Mouse (Mus musculus) regulatory T cell (primary cell): ENCODE data around the gene Hist1h2bf.

ENCODE experiments used
- in situ Hi-C: fragments of 300-600 bp; cut with MboI, MseI; formaldehyde crosslinking; loops from one replicate; pipeline ENCODE4 v1.15.1; 2025; ENCODE audit warnings: high pct_unique_total_duplicates

Hist1h2bf gene

DNA sequence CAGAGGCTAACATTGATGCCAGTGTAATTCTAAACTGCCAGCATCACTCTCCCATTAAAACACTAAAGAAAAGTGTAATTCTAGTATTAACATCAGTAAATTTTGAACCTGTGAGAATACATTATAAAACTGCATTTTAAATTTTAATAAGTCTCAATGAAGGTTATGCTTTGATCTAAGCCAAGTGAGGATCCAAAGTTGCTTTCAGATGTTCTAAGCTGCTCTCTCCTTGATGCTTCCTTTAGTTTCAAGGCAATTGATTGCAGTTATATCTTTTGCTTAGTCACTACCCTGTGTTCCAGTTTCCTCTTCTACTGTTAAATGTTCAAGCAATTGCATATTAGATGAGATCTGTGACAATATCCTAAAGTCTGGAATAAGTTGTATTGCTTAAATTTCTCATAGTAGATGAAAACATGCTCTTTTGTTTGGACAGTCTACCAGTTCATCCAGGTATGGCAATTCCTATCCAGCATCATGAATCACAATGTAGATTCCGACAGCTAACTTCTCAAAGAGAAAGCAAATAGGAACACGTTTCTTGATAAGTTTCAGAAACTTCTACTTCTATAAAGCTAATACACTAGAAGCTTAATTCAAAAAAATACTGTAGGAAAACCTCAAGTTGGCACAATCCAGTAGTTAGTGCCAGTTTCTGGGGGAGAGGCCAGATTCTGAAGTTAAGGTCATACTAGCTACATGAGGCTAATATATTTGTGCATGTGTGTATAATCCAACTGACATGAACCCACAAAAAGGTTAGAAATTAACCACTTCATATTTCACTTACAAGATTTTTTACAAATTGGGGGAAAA is 1.6 kb downstream of the Hist1h2bf start:
- in situ Hi-C loops = loop anchor here (5.0 to 25.0 kb wide), 4 partner anchors 110 to 1850 kb away; partner anchors contain the start of genes Hist1h2ac, Hist1h2ao, Hist1h2bc and Hist1h2bm

DNA sequence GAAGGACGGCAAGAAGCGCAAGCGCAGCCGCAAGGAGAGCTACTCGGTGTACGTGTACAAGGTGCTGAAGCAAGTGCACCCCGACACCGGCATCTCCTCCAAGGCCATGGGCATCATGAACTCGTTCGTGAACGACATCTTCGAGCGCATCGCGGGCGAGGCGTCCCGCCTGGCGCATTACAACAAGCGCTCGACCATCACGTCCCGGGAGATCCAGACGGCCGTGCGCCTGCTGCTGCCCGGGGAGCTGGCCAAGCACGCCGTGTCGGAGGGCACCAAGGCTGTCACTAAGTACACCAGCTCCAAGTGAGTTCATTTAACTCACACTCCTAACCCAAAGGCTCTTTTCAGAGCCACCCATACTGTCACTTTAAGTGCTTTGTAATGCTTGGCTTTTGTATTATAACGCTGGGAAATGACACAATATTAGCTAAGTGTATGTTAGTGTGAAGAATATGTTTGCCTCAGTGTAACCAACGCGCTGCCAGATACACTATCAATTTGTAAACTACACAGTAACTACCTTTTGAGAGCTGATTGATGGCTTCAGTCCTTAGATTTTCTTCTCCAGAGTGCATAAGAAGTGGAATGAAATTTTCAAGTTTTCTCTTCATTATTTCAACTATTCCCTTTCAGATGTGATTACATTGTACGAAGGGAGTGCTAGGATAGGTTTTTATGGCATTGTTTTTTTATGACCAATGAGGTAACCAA is 2.3 kb downstream of the Hist1h2bf start:
- in situ Hi-C loops = loop anchor here (5.0 to 25.0 kb wide), 4 partner anchors 111 to 1849 kb away; partner anchors contain the start of genes Hist1h2ac, Hist1h2ao, Hist1h2bc and Hist1h2bm

DNA sequence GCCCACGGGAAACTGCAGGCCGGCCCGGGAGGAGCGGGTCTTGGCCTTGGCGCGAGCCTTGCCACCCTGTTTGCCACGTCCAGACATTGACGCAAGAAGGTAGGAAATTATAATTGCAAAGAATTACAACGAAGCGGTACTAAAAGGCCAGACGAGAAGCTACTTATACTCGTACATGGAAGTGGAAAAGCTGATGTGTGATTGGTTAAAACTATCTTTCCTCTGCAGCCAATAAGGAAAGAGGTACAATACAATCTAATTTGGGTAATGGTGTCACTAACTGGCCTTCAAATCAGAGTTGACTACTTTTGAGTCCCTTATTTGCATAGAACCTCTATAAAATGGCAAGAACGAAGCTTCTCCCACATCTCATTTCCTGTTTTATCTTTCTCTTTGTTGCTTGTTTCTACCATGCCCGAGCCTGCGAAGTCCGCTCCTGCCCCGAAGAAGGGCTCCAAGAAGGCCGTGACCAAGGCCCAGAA is 2.9 kb downstream of the Hist1h2bf start, which contains the start of the genes Hist1h2ae and Hist1h2bg:
Hist1h2ae (minus strand) TSS at position 199 of the 482 bp plus-strand sequence.
Hist1h2bg (plus strand) TSS at position 375 of the 482 bp plus-strand sequence.
- in situ Hi-C loops = loop anchor here (5.0 to 25.0 kb wide), 4 partner anchors 111 to 1849 kb away; partner anchors contain the start of genes Hist1h2ac, Hist1h2ao, Hist1h2bc and Hist1h2bm

DNA sequence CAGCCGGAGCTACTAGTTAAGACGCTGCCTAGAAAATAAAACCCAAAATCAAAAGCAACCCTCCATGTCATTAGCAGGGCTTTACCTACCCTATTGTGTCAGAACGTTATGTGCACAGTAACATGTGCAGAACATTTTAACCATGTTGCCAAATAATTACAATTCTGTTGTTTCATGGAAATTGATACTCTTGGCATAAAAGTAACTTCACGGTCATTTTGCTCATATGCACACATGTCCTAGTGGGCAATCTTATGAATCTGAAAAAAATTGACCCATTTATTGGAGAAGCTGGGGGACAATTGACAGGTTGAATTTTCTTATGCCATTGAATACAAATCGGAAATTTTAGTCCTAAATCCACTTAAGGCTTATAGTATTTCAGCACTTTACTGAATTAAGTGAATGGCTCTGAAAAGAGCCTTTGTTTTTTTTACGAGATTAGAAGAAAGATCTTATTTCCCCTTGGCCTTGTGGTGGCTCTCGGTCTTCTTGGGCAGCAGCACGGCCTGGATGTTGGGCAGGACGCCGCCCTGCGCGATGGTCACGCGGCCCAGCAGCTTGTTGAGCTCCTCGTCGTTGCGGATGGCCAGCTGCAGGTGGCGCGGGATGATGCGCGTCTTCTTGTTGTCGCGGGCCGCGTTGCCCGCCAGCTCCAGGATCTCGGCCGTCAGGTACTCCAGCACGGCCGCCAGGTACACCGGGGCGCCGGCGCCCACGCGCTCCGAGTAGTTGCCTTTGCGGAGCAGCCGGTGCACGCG is 3.6 kb downstream of the Hist1h2bf start:
- in situ Hi-C loops = loop anchor here (5.0 to 25.0 kb wide), 4 partner anchors 112 to 1848 kb away; partner anchors contain the start of genes Hist1h2ac, Hist1h2ao, Hist1h2bc and Hist1h2bm

DNA sequence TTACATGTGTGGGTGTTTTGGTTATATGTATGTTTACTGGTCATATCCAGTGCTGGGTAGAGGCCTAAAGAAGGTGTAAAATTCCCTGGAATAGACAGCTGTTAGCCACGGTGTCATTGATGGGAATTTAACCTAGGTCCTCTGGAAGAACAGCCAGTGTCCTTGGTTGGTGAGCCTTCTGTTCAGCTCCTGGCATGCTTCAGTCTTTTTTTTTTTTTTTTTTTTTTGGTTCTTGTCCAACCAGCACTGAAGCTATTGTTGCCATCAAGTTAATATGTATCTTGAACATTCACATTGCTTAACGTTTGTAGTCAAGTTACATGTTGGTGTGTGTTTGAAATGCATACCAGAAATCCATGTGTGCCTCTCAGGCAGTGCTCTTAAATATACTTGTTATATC is 9.5 kb downstream of the Hist1h2bf start:
- in situ Hi-C loops = loop anchor here (25.0 kb wide), 2 partner anchors 1048 to 1752 kb away; partner anchors contain the start of genes Hist1h2ao, Hist1h2bq and Hist1h4m

DNA sequence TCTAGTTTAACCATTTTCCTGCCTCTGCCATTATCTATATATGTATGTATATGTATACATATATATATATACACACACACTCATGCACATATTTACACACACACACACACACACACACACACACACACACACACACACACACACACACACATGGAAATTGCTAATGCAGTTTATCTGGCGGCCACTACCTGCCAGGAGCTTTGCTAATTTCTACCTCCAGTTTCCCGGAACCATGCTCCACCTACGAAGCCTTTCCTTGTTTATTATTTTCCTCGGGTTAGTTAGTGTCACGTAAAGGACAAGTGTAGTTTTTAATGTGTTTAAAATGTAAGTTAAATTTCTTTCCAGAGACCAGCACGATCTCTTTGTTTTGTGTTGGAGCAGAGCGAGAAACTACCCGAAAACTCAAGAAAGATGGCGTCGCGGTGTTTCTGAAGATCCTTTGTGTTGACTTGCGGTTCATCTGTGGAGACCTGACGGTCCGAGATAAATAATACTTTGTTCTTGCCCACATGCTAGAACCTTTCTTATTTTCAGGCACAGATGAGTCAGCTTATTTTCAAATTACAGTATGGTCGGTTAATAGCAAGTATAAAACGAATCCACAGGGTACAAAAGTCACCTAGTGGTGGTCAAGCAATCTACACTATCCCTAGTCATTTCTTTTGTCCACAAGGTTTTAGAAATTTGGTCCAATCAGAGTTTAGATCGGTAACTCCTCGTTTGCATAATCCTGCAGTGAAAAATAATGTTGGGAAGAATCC is 11.1 kb downstream of the Hist1h2bf start:
- in situ Hi-C loops = loop anchor here (25.0 kb wide), 2 partner anchors 1049 to 1751 kb away; partner anchors contain the start of genes Hist1h2ao, Hist1h2bq and Hist1h4m

DNA sequence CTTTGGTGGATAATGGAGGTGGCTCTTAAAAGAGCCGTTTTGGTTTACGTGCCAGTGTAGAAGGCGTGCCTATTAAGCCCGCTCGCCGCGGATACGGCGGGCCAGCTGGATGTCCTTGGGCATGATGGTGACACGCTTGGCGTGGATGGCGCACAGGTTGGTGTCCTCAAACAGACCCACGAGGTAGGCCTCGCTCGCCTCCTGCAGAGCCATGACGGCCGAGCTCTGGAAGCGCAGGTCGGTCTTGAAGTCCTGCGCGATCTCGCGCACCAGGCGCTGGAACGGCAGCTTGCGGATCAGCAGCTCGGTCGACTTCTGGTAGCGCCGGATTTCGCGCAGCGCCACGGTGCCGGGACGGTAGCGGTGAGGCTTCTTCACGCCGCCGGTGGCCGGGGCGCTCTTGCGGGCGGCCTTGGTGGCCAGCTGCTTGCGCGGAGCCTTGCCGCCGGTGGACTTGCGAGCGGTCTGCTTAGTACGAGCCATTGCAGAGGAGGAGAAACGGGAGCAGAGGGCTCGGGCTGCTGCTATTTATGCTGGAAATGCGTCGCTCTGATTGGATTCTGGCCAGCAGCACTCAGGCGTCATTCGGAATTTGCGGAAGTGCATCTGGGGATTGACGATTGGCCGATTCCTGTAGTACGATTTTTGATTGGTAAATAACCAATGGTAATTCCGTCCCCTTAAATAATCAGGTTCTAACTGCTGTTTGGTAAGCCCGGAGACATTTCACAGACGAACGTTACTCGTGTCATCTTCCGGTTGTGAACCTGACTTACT is 11.9 kb downstream of the Hist1h2bf start, which contains the start of gene Hist1h3e:
Hist1h3e (minus strand) TSS at position 487 of the 777 bp plus-strand sequence.
- in situ Hi-C loops = loop anchor here (25.0 kb wide), 2 partner anchors 1050 to 1750 kb away; partner anchors contain the start of genes Hist1h2ao, Hist1h2bq and Hist1h4m

DNA sequence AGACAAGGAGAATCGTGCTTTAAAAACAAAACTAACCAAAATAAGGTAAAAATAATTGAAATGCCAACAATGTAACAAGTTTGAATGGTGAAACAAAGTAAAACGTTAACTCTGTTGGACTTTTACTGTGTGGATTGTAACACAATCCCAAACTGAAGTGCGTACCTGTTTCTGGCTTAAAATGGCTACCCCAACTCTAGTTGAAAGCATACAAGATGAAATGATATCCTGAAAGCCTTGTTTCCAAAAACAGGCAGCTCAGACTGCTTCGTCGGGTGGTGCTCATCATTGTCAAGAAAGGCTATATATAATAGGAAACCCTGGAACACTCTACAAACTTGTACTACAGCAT is 12.5 kb downstream of the Hist1h2bf start:
- in situ Hi-C loops = loop anchor here (25.0 kb wide), 2 partner anchors 1051 to 1749 kb away; partner anchors contain the start of genes Hist1h2ao, Hist1h2bq and Hist1h4m

DNA sequence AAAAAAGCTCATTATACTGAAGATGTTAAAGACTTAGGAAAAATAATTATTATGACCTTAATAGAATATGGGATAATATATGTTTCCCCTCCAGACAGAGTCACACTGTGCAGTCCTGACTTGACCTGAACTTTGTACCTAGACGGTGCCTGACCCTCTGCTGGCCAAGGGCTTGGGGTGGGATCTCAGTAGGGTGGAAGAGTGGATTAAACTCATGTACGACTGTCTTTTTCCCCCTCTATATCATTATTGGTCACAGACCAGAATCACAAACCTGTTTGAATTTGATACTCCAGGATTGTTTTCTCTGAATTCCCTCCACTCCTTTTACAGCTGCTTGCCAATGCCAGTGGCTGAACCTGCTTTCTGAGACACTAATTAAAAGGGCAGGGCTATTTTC is 13.3 kb downstream of the Hist1h2bf start:
- in situ Hi-C loops = loop anchor here (25.0 kb wide), 2 partner anchors 1052 to 1748 kb away; partner anchors contain the start of genes Hist1h2ao, Hist1h2bq and Hist1h4m

DNA sequence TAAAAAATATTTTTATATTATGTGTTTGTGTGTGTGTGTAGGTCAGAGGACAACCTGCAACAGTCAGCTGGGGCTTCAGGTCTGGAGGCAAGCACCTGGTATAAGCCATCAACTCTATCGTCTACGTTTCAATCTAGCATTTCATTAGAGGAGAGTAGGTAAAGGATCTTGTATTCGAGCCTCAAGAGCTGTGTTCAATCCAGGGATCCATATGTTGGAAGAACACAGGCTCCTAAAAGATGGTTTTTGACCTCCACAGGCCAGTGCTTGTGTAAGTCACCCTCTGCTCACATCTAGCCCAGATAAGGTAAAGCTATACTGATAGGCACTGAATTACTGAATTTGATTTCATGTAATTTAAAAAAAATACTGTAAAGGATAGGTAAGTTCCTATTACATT is 17.1 kb downstream of the Hist1h2bf start:
- in situ Hi-C loops = loop anchor here (25.0 kb wide), 2 partner anchors 1055 to 1745 kb away; partner anchors contain the start of genes Hist1h2ao, Hist1h2bq and Hist1h4m

DNA sequence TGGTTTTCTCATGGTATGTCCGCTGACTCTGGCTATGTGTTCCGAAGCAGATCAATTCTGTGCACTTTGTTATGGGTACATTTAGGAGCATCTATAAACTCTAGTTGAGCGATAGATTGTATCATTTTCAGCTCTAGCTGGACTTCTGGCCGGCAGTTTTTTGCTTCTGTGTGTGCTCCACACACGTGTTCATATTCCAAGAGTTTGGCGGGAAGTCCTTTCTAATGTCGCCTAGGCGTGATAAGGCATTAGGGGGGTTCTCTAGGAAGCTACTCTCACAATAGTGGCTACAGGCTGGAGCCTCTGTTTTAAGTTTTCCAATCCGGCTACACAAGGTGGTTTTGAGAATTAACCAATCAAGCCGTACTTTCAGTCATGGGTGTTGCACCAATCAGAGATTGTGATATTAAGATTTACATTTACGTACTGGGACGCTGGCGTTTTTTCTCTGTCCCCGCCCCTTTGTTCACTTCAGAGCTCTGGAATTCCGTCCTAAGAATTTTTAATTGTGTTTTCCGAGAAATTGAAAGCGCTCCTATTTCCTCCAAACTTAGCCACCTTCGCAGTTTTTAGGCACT is 18.1 kb downstream of the Hist1h2bf start:
- in situ Hi-C loops = loop anchor here (25.0 kb wide), 2 partner anchors 1056 to 1744 kb away; partner anchors contain the start of genes Hist1h2ao, Hist1h2bq and Hist1h4m

DNA sequence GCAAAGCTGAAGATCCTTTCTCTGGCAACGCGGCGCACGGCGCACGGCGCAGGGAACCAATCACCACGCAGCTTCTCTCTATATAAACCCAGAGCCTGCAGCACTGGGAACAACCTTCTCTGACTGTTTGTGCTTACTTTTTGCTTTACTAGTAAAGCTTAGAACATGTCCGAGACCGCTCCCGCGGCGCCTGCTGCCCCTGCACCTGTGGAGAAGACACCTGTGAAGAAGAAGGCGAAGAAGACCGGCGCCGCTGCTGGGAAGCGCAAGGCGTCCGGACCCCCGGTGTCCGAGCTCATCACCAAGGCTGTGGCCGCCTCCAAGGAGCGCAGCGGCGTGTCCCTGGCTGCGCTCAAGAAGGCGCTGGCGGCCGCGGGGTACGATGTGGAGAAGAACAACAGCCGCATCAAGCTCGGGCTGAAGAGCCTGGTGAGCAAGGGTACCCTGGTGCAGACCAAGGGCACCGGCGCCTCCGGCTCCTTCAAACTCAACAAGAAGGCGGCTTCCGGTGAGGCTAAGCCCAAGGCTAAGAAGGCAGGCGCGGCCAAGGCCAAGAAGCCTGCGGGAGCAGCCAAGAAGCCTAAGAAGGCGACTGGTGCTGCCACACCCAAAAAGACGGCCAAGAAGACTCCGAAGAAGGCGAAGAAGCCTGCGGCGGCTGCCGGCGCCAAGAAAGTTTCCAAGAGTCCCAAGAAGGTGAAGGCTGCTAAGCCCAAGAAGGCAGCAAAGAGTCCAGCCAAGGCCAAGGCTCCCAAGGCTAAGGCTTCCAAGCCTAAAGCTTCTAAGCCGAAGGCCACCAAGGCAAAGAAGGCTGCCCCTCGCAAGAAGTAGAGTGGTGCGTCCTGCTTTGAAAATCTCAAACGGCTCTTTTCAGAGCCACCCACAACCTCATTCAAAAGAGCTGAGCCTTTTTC is 18.8 kb downstream of the Hist1h2bf start:
- in situ Hi-C loops = loop anchor here (25.0 kb wide), 2 partner anchors 1057 to 1743 kb away; partner anchors contain the start of genes Hist1h2ao, Hist1h2bq and Hist1h4m

DNA sequence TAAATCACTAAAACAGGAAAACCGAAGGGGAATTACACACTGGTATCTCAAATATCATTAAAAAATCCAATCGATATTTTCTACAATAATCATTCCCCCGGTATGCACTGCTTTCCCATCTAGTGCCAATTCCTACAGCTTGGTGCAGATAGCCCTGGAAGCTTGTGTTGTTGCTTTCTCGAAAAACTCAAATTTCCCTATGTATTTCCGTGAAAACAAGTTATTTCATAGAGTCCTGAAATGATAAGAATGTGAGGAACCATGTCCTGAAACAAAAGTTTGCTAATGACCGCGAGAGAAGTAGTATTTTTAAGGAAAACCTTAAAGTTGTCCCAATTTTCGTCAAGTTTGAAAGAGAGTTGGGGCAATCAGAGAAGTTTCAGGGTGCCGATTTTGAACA is 19.6 kb downstream of the Hist1h2bf start:
- in situ Hi-C loops = loop anchor here (25.0 kb wide), 2 partner anchors 1058 to 1742 kb away; partner anchors contain the start of genes Hist1h2ao, Hist1h2bq and Hist1h4m

DNA sequence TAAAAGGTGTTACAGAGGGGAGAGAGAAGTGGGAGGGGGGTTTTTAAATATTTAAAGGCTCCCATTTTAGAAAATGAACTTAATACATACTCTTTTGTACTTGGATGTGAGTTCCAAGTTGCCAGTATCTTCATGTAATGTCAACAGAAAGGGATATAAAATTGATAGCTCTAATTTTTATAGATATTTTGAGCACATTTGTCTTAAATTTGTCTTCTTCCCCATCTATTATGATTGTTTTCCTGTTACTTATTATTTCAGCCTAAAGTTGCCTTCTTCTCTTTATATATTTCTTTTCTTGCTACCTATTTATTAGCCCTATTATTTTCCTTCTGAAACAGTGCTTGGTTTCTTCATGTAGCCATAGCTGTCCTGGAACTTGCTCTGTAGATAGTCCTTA is 21.0 kb downstream of the Hist1h2bf start, which contains the start of gene Hist1h1d:
Hist1h1d (plus strand) TSS at position 301 of the 400 bp plus-strand sequence.
- in situ Hi-C loops = loop anchor here (25.0 kb wide), 2 partner anchors 1059 to 1741 kb away; partner anchors contain the start of genes Hist1h2ao, Hist1h2bq and Hist1h4m

DNA sequence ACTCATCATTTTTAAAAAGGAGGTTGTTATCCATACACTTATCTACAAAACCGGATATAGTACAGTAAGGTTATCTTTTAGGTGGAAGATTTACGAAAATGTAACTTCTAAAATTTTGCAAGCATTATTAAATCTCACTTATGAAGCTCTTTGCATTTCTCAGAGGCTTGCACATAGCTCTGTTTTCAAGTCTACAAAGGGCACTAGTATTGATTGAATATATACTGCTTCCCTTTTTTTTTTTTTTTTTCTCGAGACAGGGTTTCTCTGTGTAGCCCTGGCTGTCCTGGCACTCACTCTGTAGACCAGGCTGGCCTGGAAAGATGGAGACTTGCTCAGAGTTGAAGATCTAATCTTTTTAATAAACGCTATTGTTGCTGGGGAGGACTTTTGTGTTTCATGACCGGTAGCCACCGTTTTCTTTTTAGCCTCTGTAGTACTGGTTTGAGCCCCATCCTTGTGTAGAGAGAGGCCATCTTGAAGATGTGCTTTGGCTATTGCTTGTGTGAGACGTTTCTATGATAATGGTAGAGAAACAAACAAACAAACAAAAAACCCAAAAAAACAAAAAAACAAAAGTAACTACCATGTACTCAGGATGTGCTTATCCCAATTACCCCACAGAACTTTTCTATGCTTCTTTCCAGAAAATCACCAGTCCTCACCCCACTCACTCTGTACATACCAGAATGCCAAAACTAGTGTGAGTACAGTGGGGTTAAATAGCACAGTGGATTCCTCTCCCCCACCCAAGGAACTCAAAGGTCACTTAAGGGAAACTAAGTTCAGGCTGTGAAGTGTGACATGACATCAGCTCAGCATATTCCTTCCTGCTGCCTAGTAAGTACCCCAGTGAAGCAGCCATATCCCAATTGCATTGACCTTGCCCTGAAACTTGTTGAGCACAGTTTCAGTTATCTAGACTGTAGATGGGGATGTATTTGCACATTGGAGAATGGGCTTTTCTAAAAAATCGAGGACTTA is 21.8 kb downstream of the Hist1h2bf start:
- in situ Hi-C loops = loop anchor here (25.0 kb wide), 2 partner anchors 1060 to 1740 kb away; partner anchors contain the start of genes Hist1h2ao, Hist1h2bq and Hist1h4m
